Mouse (Mus musculus) olfactory bulb, adult 2 months (tissue): ENCODE results near the gene Rbms1. TPM values are rescaled to one million over a fixed set of nuclear protein-coding genes. Genes with fewer than 3 reads are reported as not detected.

Experiments
- H3K27ac ChIP-seq: fragments of 200-500 bp; 2 replicates; pipeline ENCODE4 v1.5.1; 2012; ENCODE audit warnings: low read depth, low read length; ENCODE audit not compliant: insufficient read depth
- H3K4me1 ChIP-seq: fragments of 200-500 bp; 2 replicates; pipeline ENCODE4 v1.6.1; 2012; ENCODE audit warnings: low read length; ENCODE audit not compliant: control insufficient read depth, insufficient read depth
- H3K4me3 ChIP-seq: fragments of 200-500 bp; 2 replicates; pipeline ENCODE4 v1.5.1; 2012; ENCODE audit warnings: mild to moderate bottlenecking, low read depth, low read length, moderate library complexity; ENCODE audit not compliant: insufficient read depth
- CTCF ChIP-seq: fragments of 200-500 bp; IDR thresholded peaks from 2 replicates; pipeline ENCODE4 v1.5.1; 2012; ENCODE audit warnings: low read depth, mild to moderate bottlenecking, low read length, moderate library complexity; ENCODE audit not compliant: insufficient read depth
- POLR2A ChIP-seq: fragments of 200-500 bp; IDR thresholded peaks from 2 replicates; pipeline ENCODE4 v1.6.1; 2012; ENCODE audit warnings: mild to moderate bottlenecking, low read depth, low read length, moderate library complexity; ENCODE audit not compliant: insufficient read depth
- WGBS: fragments of 180-500 bp; shearing (Covaris S2); methylation state at CpG from one replicate; pipeline ENCODE4 v1.1.7; 2018; 5-methylcytosine and 5-hydroxymethylcytosine counted together
- polyA plus RNA-seq: library from polyadenylated mRNA; stranded (reverse); fragments of >200 nt; gene quantifications from 2 replicates; pipeline ENCODE4 v1.2.4, GENCODE M21; 2012; ENCODE audit warnings: low replicate concordance; ENCODE audit not compliant: missing spikeins, insufficient read depth, insufficient read length

Rbms1 gene
- polyA plus RNA-seq, 1 experiment = not detected

- TF ChIP-seq CTCF = no peak
- TF ChIP-seq POLR2A = no peak
- Histone ChIP-seq H3K27ac (no peak overlapping the region), H3K4me1 (no peaks in the 10 kb centered on the region), H3K4me3 (no peak overlapping the region)
These were observed 152.4 kb downstream of the Rbms1 start for GRCm38 (mm10) chr2:60810617-60811016.

GRCm38 (mm10) chr2:60809441-60809921, 153.5 kb downstream of the Rbms1 start:
- Histone ChIP-seq H3K27ac (no peak overlapping the region), H3K4me1 (no peaks in the 10 kb centered on the region; the same call in 1 of the 2 replicates), H3K4me3 (no peak overlapping the region)
- WGBS = 83% methylated on average over 7 of the region's 7 CpGs
- TF ChIP-seq CTCF (no peak), POLR2A (no peak)

GRCm38 (mm10) chr2:60808822-60809221, 154.2 kb downstream of the Rbms1 start:
- WGBS = 90% methylated on average over 6 of the region's 6 CpGs

GRCm38 (mm10) chr2:60807341-60808195, 155.4 kb downstream of the Rbms1 start:
- no peak for TF ChIP-seq POLR2A
- TF ChIP-seq CTCF = no peak
- no peak overlapping the region for H3K4me3 ChIP-seq
- no peak overlapping the region for H3K27ac ChIP-seq
- 87% methylated on average over 11 of the region's 11 CpGs for WGBS
- H3K4me1 ChIP-seq = peaks cover 3% of the 10 kb centered on the region; the same call in 1 of the 2 replicates

More at GRCm38 (mm10) chr2:60808822-60809221, 154.2 kb downstream of the Rbms1 start:
- H3K4me3 ChIP-seq = no peak overlapping the region
- no peak overlapping the region for H3K27ac ChIP-seq
- peaks cover 2% of the 10 kb centered on the region; the same call in 1 of the 2 replicates for H3K4me1 ChIP-seq
- TF ChIP-seq POLR2A (no peak), CTCF (no peak)

- no peak for TF ChIP-seq POLR2A
- TF ChIP-seq CTCF = no peak
- Histone ChIP-seq H3K27ac (no peak overlapping the region), H3K4me3 (no peak overlapping the region), H3K4me1 (peaks cover 3% of the 10 kb centered on the region; the same call in 1 of the 2 replicates)
- 86% methylated on average over 7 of the region's 7 CpGs for WGBS
These were observed 158.2 kb downstream of the Rbms1 start for GRCm38 (mm10) chr2:60804763-60805162.

- WGBS = 95% methylated on average over 6 of the region's 6 CpGs
- H3K4me1 ChIP-seq = peaks cover 3% of the 10 kb centered on the region; the same call in 1 of the 2 replicates
- H3K27ac ChIP-seq = no peak overlapping the region
- no peak for TF ChIP-seq POLR2A
- TF ChIP-seq CTCF = no peak
- no peak overlapping the region for H3K4me3 ChIP-seq
These were observed 159.6 kb downstream of the Rbms1 start for GRCm38 (mm10) chr2:60803377-60803776.

- H3K27ac ChIP-seq = no peak overlapping the region
- peaks cover 3% of the 10 kb centered on the region; the same call in 1 of the 2 replicates for H3K4me1 ChIP-seq
- 71% methylated on average over 8 of the region's 8 CpGs for WGBS
- no peak for TF ChIP-seq POLR2A
- TF ChIP-seq CTCF = no peak
- H3K4me3 ChIP-seq = no peak overlapping the region
These were observed 160.2 kb downstream of the Rbms1 start for GRCm38 (mm10) chr2:60802828-60803227.

GRCm38 (mm10) chr2:60802191-60802590, 160.8 kb downstream of the Rbms1 start:
- no peak overlapping the region for H3K27ac ChIP-seq
- no peak overlapping the region for H3K4me3 ChIP-seq
- TF ChIP-seq POLR2A = no peak
- no peak for TF ChIP-seq CTCF
- WGBS = 25% methylated on average over 4 of the region's 4 CpGs
- H3K4me1 ChIP-seq = peaks cover 3% of the 10 kb centered on the region; the same call in 1 of the 2 replicates

- WGBS = 42% methylated on average over 12 of the region's 12 CpGs
- Histone ChIP-seq H3K4me3 (no peak overlapping the region), H3K27ac (no peak overlapping the region), H3K4me1 (peaks cover 3% of the 10 kb centered on the region; the same call in 1 of the 2 replicates)
- TF ChIP-seq CTCF (no peak), POLR2A (no peak)
These were observed 161.3 kb downstream of the Rbms1 start for GRCm38 (mm10) chr2:60801571-60802155.
